Mouse (Mus musculus): ENCODE measurements around the gene Lrp6. TPM values are rescaled to one million over a fixed set of nuclear protein-coding genes. Genes with fewer than 3 reads are reported as not detected.

The Lrp6 gene
- polyA plus RNA-seq, 1 experiment: 39.6 TPM

DNA sequence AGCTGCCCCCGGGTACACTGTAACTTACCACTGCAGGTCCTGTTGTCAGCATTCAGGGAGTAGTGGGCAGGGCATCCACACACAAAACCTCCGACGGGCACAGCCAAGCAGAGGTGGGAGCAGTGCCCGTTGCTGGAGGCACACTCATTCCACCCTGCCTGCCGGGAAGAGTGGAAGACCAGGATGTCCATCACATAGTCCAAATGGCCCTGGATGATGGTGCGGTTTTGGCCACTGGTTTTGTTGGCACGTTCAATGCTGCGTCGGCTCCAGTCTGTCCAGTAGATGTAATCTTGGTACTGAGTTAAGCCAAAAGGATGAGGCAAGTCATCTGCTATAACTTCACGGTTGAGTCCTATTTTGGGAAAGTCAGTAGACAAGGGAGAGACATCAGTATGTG, 87.3 kb downstream of the Lrp6 start:
- Histone ChIP-seq H3K27ac (ENCODE audit: insufficient read depth, low read depth, low read length) (no peak overlapping the region), H3K4me1 (ENCODE audit: control insufficient read depth, insufficient read depth, low read length) (no peaks in the 10 kb centered on the region), H3K36me3 (ENCODE audit: control insufficient read depth, insufficient read depth, low read length) (peaks cover 2% of the 10 kb centered on the region), H3K27me3 (replicated peaks; ENCODE audit: control insufficient read depth, insufficient read depth, low read length) (no peaks in the 10 kb centered on the region), H3K4me3 (ENCODE audit: insufficient read depth, low read depth, low read length) (no peak overlapping the region)
- no peak for TF ChIP-seq CTCF (conservative IDR thresholded peaks at IDR 0.05; ENCODE audit: insufficient read depth, insufficient read length, low read depth, low read length)
- no peak for TF ChIP-seq POLR2A (IDR thresholded peaks at IDR 0.05; ENCODE audit: low read depth, low read length)
- DNase-seq: no peak
- 79% methylated on average over 10 of the region's 10 CpGs for whole genome bisulfite sequencing

DNA sequence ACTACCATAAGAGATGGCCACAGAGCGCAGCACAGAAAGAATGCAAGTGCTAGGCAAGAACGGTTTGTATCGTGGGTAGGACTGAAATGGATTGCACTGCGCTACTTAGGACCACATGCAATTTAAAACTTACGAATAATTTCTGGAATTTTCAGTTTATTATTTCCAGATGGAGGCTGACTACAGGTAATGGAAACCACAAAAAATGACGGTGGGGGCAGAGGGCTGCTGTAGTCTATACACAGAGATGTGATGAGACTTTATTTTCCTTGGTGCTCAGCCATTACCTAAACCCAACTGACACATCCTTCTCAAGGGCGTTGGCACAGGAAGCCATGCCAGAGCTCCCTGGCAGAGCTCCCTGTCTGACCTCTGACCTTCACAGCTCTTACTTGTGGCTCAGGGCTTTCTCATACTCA, 93.6 kb downstream of the Lrp6 start:
- H3K27me3 ChIP-seq (replicated peaks; ENCODE audit: control insufficient read depth, insufficient read depth, low read length): no peaks in the 10 kb centered on the region
- peaks cover 3% of the 10 kb centered on the region; the same call in 1 of the 2 replicates for H3K36me3 ChIP-seq (ENCODE audit: control insufficient read depth, insufficient read depth, low read length)
- H3K27ac ChIP-seq (ENCODE audit: insufficient read depth, low read depth, low read length): no peak overlapping the region
- peak; percentile 59 for DNase-seq
- WGBS: 78% methylated on average over 7 of the region's 7 CpGs
- no peak for TF ChIP-seq POLR2A (IDR thresholded peaks at IDR 0.05; ENCODE audit: low read depth, low read length)
- TF ChIP-seq CTCF (conservative IDR thresholded peaks at IDR 0.05; ENCODE audit: insufficient read depth, insufficient read length, low read depth, low read length): no peak
- H3K4me3 ChIP-seq (ENCODE audit: insufficient read depth, low read depth, low read length): no peak overlapping the region
- no peaks in the 10 kb centered on the region for H3K4me1 ChIP-seq (ENCODE audit: control insufficient read depth, insufficient read depth, low read length)

DNA sequence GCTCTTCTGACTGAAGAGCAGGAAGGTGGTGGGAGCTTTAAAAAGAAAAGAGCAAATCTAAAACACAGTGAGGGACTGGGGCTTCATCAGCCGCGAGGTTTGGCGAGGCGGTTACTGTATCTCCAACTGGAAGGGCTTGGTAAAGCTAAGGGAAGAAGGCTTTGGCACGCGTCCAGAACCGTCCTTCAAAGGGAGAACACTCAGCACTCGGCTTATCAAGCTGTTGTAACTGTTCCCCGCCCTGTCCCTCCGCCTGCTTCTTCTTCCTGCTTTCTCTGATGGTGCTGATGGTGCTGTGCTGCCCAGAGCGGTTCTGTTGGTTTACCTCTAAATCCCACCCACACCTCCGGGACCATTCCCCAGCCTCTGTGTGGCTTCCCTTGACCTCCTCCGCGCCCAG, 95.9 kb downstream of the Lrp6 start:
- peak; percentile 50 for DNase-seq
- no peak overlapping the region for H3K4me3 ChIP-seq (ENCODE audit: insufficient read depth, low read depth, low read length)
- H3K4me1 ChIP-seq (ENCODE audit: control insufficient read depth, insufficient read depth, low read length): no peaks in the 10 kb centered on the region
- H3K36me3 ChIP-seq (ENCODE audit: control insufficient read depth, insufficient read depth, low read length): peaks cover 3% of the 10 kb centered on the region; the same call in 1 of the 2 replicates
- H3K27ac ChIP-seq (ENCODE audit: insufficient read depth, low read depth, low read length): no peak overlapping the region
- H3K27me3 ChIP-seq (replicated peaks; ENCODE audit: control insufficient read depth, insufficient read depth, low read length): no peaks in the 10 kb centered on the region
- TF ChIP-seq POLR2A (IDR thresholded peaks at IDR 0.05; ENCODE audit: low read depth, low read length): no peak
- no peak for TF ChIP-seq CTCF (conservative IDR thresholded peaks at IDR 0.05; ENCODE audit: insufficient read depth, insufficient read length, low read depth, low read length)
- WGBS: 69% methylated on average over 14 of the region's 14 CpGs

DNA sequence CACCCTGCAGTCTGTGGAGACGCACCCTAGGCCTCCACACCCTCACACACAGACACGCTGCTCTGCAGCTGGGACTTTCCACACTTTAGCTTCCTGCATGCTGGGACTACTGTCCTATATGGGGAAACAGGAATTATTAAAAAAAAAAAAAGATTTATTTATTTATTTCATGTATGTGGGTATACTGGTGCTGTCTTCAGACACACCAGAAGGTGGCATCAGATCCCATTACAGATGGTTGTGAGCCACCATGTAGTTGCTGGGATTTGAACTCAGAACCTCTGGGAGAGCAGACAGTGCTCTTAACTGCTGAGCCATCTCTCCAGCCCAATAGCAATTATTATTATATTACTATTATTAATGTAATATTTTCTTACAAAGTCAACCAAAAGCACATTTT, 97.5 kb downstream of the Lrp6 start:
- H3K4me1 ChIP-seq (ENCODE audit: control insufficient read depth, insufficient read depth, low read length): no peaks in the 10 kb centered on the region
- H3K27me3 ChIP-seq (replicated peaks; ENCODE audit: control insufficient read depth, insufficient read depth, low read length): no peaks in the 10 kb centered on the region
- H3K27ac ChIP-seq (ENCODE audit: insufficient read depth, low read depth, low read length): no peak overlapping the region
- TF ChIP-seq CTCF (conservative IDR thresholded peaks at IDR 0.05; ENCODE audit: insufficient read depth, insufficient read length, low read depth, low read length) (0 out of 2 replicates have a peak, but pooled peaks have one; percentile 4), POLR2A (IDR thresholded peaks at IDR 0.05; ENCODE audit: low read depth, low read length) (no peak)
- H3K36me3 ChIP-seq (ENCODE audit: control insufficient read depth, insufficient read depth, low read length): peaks cover 3% of the 10 kb centered on the region; the same call in 1 of the 2 replicates
- 91% methylated on average over 2 of the region's 2 CpGs for WGBS
- H3K4me3 ChIP-seq (ENCODE audit: insufficient read depth, low read depth, low read length): no peak overlapping the region
- no peak for DNase-seq

DNA sequence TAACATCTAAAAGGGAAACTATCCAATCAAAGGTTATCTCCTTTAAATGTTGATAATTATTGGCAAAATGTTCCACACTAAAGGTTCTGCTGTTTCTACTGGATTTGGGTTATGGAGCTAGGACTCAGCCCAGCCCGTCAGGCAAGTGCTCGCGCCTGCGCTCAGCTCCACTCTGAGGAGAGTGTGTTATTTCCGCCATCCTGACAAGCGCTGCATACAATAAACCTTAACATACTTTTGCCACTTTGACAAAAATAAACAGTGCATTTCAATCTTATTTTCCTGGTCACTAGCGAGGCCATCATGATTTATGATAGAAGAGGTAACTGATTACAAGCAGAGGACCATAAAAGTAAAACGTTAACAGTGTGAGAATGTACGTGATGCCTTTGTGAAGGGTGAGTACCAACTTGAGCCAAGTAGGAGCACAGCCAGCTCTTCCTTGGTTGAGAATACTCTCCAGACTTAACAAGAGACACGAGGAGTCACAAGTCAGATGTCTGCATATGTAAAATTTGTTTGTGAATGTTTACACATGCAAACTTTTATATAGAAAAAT, 100.0 kb downstream of the Lrp6 start:
- Histone ChIP-seq H3K27me3 (replicated peaks; ENCODE audit: control insufficient read depth, insufficient read depth, low read length) (no peaks in the 10 kb centered on the region), H3K36me3 (ENCODE audit: control insufficient read depth, insufficient read depth, low read length) (peaks cover 5% of the 10 kb centered on the region), H3K4me3 (ENCODE audit: insufficient read depth, low read depth, low read length) (no peak overlapping the region), H3K4me1 (ENCODE audit: control insufficient read depth, insufficient read depth, low read length) (no peaks in the 10 kb centered on the region; the same call in 1 of the 2 replicates), H3K27ac (ENCODE audit: insufficient read depth, low read depth, low read length) (no peak overlapping the region)
- DNase-seq: no peak
- WGBS: 61% methylated on average over 10 of the region's 10 CpGs
- TF ChIP-seq POLR2A (IDR thresholded peaks at IDR 0.05; ENCODE audit: low read depth, low read length) (no peak), CTCF (conservative IDR thresholded peaks at IDR 0.05; ENCODE audit: insufficient read depth, insufficient read length, low read depth, low read length) (no peak)

DNA sequence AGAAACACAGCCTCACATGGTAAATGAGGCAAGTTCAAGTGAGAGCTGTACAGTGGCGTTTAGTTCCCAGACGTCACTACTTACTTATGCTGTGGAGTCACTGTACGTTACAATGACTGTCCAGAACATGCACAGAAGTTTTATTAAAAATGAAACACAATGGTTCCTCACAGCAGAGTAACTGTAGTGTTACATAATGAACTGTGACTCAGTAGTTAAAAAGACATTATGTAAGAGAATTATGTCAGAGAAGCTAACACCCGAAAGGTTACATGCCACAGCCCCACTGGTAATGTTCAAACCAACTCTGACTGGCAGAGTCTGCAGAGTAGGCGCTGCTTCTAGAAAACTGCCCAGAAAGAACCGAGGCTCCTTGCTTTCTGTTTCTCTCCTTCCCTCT, 105.6 kb downstream of the Lrp6 start:
- 68% methylated on average over 6 of the region's 6 CpGs for WGBS
- H3K36me3 ChIP-seq (ENCODE audit: control insufficient read depth, insufficient read depth, low read length): peaks cover 12% of the 10 kb centered on the region
- TF ChIP-seq CTCF (conservative IDR thresholded peaks at IDR 0.05; ENCODE audit: insufficient read depth, insufficient read length, low read depth, low read length): no peak
- no peak for TF ChIP-seq POLR2A (IDR thresholded peaks at IDR 0.05; ENCODE audit: low read depth, low read length)
- H3K4me1 ChIP-seq (ENCODE audit: control insufficient read depth, insufficient read depth, low read length): peaks cover 2% of the 10 kb centered on the region; the same call in 1 of the 2 replicates
- H3K27me3 ChIP-seq (replicated peaks; ENCODE audit: control insufficient read depth, insufficient read depth, low read length): no peaks in the 10 kb centered on the region
- peak; percentile 48 for DNase-seq
- no peak overlapping the region for H3K4me3 ChIP-seq (ENCODE audit: insufficient read depth, low read depth, low read length)
- H3K27ac ChIP-seq (ENCODE audit: insufficient read depth, low read depth, low read length): no peak overlapping the region

DNA sequence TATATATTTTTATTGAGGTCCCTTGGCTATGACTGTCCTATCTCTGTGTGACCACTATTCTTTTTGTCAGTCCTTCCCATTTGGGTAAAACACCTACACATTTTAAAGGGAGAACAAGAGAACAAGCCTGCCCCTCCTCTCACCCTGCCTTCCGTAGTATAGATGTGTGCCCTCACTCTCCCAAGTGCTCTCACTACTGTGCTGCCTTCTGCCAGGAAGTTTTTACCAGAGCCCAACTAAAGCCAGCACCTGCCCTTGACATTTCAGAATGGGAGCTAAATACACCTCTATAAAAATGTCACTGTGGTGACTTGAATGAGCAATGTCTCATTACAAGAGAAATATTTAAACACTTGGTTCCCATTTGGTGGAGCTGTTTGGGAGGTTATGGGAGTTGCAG, 108.4 kb downstream of the Lrp6 start:
- Histone ChIP-seq H3K36me3 (ENCODE audit: control insufficient read depth, insufficient read depth, low read length) (peaks cover 16% of the 10 kb centered on the region), H3K27ac (ENCODE audit: insufficient read depth, low read depth, low read length) (no peak overlapping the region), H3K27me3 (replicated peaks; ENCODE audit: control insufficient read depth, insufficient read depth, low read length) (no peaks in the 10 kb centered on the region), H3K4me1 (ENCODE audit: control insufficient read depth, insufficient read depth, low read length) (peaks cover 2% of the 10 kb centered on the region; the same call in 1 of the 2 replicates), H3K4me3 (ENCODE audit: insufficient read depth, low read depth, low read length) (no peak overlapping the region)
- TF ChIP-seq POLR2A (IDR thresholded peaks at IDR 0.05; ENCODE audit: low read depth, low read length) (no peak), CTCF (conservative IDR thresholded peaks at IDR 0.05; ENCODE audit: insufficient read depth, insufficient read length, low read depth, low read length) (no peak)
- DNase-seq: no peak
- 78% methylated on average over 1 of the region's 1 CpGs for WGBS

Measured in kidney, adult 2 months (tissue).